Mouse (Mus musculus): ENCODE results near the gene Fez2.

Fez2 gene

GRCm38 (mm10) chr17:78417381-78418281, at the start of gene Fez2:
Fez2 (minus strand) TSS chr17:78418152.
- peak; percentile 78 to 90 for DNase-seq (ENCODE audit: low spot score in 2 of 2)

GRCm38 (mm10) chr17:78465500-78465899, 47.5 kb upstream of the Fez2 start:
- DNase-seq (ENCODE audit: low spot score in 2 of 2): no peak

DNA sequence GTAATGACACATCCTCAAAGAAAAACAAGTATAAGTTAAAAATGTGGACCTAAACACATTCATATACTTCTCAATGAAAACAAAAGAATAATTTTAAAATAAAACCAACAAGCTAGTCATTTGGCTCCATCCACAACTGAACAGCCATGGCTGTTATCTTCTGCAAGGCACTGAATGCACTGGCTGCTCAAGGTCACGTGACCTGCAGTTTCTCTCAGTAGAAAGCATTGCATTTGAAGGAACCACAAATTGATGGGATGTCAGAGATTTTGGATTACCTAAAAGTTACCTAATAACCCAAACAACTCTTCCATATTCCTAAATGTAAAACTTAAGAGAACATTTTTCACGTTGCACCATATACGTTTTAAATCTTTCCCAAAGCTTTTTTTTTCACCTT, 47.1 kb upstream of the Fez2 start:
- no peak for DNase-seq (ENCODE audit: low spot score in 2 of 2)

DNA sequence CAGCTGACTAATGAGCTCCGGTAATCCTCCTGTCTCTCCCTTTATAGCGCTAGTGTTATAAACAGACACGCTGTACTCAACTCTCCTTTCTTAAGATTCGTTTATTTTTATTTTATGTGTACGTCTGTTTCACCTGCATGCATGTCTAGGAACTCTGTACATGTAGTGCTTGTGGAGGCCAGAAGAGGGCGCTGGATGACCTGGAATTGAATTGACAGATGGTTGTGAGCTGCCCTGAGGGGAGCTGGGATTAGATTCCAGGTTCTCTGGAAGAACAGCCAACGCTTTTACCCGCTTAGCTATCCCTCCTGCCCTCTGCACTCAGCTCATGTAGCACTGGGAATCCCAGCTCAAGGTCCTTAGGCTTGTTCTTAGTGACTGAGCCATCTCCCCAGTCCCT, 42.2 kb upstream of the Fez2 start:
- no peak for DNase-seq (ENCODE audit: low spot score in 2 of 2)

DNA sequence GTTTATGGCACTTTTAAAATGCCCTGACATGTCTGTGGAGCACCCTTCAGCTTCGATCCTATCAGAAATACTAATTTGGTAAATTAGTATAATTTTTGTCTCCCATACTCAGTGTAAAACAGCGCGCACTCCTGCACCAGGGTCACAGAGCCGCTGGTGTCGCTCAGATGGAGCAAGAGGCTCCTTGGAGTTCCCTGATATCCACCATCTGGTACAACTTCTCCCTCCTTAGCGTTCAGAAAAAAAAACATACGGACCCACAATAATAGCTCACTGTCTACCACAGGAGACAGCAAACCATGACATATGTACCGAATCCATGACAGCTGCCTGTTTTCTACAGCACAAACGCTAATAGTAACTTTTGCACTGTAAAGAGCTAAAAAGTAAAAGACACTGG, 37.6 kb upstream of the Fez2 start:
- DNase-seq (ENCODE audit: low spot score in 2 of 2): no peak

DNA sequence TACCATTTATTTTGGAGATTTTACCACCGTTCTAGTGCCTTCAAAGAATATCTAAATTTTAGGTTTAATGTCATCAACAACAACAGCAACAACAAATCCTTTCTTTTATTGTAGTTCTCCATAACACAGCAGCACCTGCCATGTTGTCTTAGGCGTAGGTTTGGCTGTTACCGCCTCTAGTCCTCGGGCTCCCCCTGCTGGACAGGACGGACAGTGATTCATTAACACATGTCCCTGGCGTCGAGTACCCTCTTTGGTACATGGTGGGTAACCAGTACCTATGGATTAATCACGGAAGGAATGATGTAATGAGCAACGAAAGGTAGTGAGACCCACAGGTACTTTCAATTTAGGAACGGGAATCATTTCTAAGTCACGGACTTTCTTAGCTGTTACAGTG, 37.2 kb upstream of the Fez2 start:
- peak; percentile 39 to 69 for DNase-seq (ENCODE audit: low spot score in 2 of 2)

DNA sequence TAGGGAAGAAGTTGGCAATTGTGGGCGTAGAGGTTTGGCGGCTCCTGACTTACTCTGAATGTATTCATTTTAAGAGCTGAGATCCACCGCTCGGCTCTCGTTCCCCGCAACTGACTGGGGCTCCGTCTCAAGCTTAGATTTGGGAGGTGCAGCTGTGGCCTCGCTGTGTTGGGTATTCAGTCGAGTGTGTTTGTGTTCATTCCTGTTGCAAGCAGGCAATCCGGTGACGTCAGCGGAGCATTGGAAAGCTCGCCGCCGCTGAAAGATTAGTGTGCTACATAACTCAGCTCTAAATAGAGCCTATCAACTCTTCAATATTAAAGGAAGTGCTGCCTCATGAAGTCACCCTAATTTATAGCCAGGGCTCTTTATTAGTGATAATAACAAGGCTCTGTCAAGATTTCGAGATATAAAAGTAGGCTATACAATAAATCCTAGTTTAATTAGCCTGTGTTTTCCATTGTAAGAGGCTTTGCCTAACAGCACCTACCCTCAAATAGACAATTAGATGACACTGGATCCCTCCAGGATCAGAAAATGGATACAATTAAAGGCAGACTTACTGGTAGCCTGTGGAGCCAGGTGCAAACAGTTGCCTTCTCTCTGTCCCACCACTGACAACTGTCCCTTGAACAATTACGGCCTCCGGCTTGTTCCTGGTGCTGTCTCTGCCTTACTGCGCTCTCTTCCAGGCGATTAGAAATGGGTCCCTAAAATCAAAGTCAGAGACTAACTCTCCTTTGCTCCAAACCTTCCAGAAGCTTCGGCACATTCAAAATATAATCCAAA, 36.4 kb upstream of the Fez2 start:
- DNase-seq (ENCODE audit: low spot score in 2 of 2): peak in 1 of 2 experiments; percentile 2

GRCm38 (mm10) chr17:78453529-78453928, 35.6 kb upstream of the Fez2 start:
- DNase-seq (ENCODE audit: low spot score in 2 of 2): no peak

DNA sequence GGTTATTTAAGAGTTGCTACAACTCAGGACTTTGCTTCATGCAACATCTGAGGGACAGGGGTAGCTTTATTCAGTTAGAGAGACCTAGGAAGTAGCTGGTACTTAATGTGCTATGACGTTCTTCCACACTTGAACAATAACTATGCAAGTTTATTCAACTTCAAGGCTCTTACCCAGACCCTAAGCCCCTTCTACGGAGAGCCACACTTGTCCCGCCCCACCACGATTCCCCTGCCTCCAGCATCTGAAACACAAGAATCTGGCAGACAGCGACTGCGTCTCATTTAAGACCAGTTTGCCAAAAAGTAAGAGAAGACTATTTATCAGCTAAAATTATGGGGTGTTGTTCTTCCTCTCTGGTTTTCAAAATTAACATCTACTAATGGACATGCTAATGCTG, 33.9 kb upstream of the Fez2 start:
- DNase-seq (ENCODE audit: low spot score in 2 of 2): no peak

DNA sequence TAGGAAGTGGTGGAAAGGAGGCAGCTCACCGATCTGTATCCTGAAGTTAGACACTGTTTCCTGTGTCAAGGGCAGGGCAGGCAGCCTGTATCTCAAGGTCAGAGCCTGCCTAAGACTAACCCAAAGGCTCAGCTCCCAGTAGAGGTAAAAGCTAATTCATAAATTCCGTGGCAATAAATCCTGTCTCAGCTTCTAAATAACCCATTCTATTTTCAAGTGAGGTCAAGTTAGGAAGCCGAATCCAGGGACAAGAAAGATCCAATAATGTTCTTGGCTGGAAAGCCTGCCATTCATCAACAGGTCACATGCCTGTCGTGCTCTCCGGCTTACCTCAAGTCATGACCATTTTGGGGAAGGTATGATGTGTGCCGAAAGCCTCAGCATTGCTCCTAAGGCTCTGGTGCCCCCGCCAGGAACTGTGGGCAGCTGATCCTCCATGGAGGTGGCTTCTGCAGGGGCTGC, 33.4 kb upstream of the Fez2 start:
- DNase-seq (ENCODE audit: low spot score in 2 of 2): no peak

GRCm38 (mm10) chr17:78449635-78450197, 31.8 kb upstream of the Fez2 start:
- DNase-seq (ENCODE audit: low spot score in 2 of 2): no peak

DNA sequence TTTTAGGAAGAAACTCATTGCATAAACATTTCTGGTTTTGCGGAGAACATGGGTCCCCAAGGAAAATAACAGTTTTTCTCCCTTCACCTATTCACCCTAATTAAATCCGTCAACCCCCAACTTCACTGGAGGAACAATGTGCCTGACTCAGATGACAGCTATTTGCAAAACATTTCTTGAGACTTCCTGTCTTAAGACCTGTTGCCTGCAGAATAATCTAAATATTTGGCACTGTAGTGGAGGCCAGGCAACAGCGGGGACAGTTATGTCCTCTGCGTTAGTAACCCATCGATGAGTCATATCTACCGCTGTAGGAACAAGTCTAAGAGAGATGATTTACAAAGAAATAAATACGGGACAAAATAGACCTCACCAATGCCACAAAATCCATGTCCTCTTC, 26.9 kb upstream of the Fez2 start:
- no peak for DNase-seq (ENCODE audit: low spot score in 2 of 2)

DNA sequence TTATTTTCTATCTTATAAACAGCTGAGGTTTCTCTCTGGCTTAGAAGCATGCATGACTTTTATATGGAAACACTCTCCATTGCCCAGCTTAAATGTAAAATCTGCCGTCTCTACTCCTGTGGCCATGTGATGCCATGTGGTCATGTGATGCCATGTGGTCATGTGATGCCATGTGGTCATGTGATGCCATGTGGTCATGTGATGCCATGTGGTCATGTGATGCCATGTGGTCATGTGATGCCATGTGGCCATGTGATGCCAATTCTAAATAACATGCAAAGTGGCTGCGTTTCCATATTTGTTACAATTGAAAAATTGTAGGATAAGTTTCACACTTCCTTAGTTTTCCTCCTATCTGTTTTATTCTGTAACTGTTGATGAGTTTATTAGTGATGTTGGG, 22.8 kb upstream of the Fez2 start:
- DNase-seq (ENCODE audit: low spot score in 2 of 2): no peak

- no peak for DNase-seq (ENCODE audit: low spot score in 2 of 2)
Measured at GRCm38 (mm10) chr17:78437161-78437560, 19.2 kb upstream of the Fez2 start.

- no peak for DNase-seq (ENCODE audit: low spot score in 2 of 2)
Measured at GRCm38 (mm10) chr17:78435661-78436060, 17.7 kb upstream of the Fez2 start.

DNA sequence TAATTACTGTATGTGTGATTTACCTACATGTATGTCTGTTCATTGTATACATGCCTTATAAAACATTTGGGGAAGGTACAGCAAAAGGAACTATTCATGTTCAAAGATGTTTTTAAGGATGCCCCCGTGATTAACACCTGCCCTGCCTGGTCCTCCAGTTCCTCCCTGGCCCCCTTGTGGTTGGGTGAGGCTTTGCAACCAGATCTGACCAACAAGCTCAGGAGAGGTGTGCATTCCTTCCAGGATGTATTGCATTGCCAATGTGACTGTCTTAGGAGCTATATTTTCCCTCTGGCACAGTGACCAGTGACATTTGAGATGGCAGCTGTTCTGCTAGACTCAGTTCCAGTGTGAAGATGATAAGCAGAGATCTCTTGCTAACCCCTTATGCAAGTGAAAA, 16.8 kb upstream of the Fez2 start:
- peak in 1 of 2 experiments; percentile 59 for DNase-seq (ENCODE audit: low spot score in 2 of 2)

DNA sequence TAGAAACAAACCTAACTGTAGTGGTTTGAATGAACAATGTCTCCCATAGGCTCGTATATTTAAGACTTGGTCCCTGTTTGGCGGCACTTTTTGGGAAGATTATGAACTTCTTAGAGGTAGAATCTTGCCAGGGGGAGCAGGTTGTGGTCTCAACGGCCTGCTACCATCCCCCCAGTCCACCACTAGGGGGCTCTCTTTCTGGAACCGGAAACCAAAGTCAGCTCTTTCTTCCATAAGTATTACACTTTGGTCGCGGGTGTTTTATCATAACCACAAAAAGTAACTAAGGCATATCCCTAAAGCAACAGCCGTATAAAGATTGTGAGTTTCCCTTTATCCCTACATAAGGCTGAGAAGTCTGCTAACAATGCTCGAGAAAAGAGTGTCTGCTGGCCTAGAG, 12.4 kb upstream of the Fez2 start:
- DNase-seq (ENCODE audit: low spot score in 2 of 2): no peak

DNA sequence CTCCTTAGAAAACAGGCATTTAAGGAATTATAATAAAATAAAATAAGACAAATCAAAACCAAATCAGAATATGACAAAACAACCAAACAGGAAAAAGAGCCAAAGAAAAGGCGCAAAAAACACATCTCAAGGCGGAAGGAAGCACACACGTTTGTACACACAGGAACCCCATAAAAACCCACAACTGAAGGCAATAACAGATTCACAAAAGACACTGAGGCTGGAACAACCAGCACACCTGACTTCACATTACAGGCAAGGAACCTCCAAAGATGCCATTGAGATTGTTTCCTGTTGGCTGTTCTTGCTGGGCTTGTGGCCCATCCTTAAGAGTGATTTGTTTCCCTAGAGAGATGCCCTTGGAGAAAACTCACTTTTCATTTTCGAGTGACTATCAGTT, 11.1 kb upstream of the Fez2 start:
- DNase-seq (ENCODE audit: low spot score in 2 of 2): no peak

DNA sequence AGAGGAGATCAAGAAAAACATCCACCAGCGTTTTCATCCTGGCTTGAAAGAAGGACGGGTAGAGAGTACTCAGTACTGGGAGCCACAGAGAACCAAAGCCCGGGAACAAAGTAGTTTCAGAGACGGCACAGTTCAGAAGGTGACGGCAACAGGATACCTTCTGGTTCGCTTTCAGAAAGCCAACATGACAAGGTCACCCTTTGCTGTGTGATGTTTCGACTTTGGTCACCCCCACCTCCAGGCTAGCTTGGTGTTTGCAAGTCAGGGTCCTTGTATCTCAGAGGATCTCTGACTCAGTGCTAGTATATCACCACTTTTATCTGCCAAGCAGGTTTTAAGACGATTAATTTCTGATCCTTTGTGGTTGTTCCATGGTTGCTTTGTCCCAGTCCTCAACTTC, 7.1 kb upstream of the Fez2 start:
- no peak for DNase-seq (ENCODE audit: low spot score in 2 of 2)

GRCm38 (mm10) chr17:78419216-78419615, 1.3 kb upstream of the Fez2 start:
- no peak for DNase-seq (ENCODE audit: low spot score in 2 of 2)

- no peak for DNase-seq (ENCODE audit: low spot score in 2 of 2)
Measured at GRCm38 (mm10) chr17:78415255-78415654, 2.7 kb downstream of the Fez2 start.

GRCm38 (mm10) chr17:78409900-78410299, 8.1 kb downstream of the Fez2 start:
- DNase-seq (ENCODE audit: low spot score in 2 of 2): peak in 1 of 2 experiments; percentile 46

Data from cerebellum, postnatal 4 days (tissue).